Mouse (Mus musculus) cerebellum, adult 9-11 months (tissue): ENCODE results near the gene Exosc7.

Experiments
- DNase-seq: peaks from one replicate; pipeline ENCODE4 v3.0.0; 2022

The Exosc7 gene

GRCm38 (mm10) chr9:123112805-123113521 is at the start of gene Exosc7, which contains the start of gene Zdhhc3:
TSS of gene Exosc7 (plus strand) at chr9:123113215.
TSS of gene Zdhhc3 (minus strand) at chr9:123113205.
- DNase-seq = peak; percentile 91

GRCm38 (mm10) chr9:123079149-123079548 is 33.9 kb upstream of the Exosc7 start:
- no peak for DNase-seq

GRCm38 (mm10) chr9:123080355-123080754 is 32.7 kb upstream of the Exosc7 start:
- no peak for DNase-seq

GRCm38 (mm10) chr9:123080796-123081195 is 32.2 kb upstream of the Exosc7 start:
- DNase-seq = no peak

GRCm38 (mm10) chr9:123085373-123085772 is 27.6 kb upstream of the Exosc7 start:
- DNase-seq = no peak

GRCm38 (mm10) chr9:123087558-123087957 is 25.5 kb upstream of the Exosc7 start:
- no peak for DNase-seq

- no peak for DNase-seq
These were observed 22.2 kb upstream of the Exosc7 start for GRCm38 (mm10) chr9:123090844-123091243.

- DNase-seq = no peak
These were observed 13.2 kb upstream of the Exosc7 start for GRCm38 (mm10) chr9:123099631-123100455.

GRCm38 (mm10) chr9:123103425-123103824 is 9.6 kb upstream of the Exosc7 start:
- no peak for DNase-seq

GRCm38 (mm10) chr9:123104362-123104761 is 8.7 kb upstream of the Exosc7 start:
- no peak for DNase-seq

- no peak for DNase-seq
These were observed 5.8 kb upstream of the Exosc7 start for GRCm38 (mm10) chr9:123107186-123107585.

- DNase-seq = no peak
These were observed 3.8 kb upstream of the Exosc7 start for GRCm38 (mm10) chr9:123109188-123109587.

GRCm38 (mm10) chr9:123111751-123112221 is 1.2 kb upstream of the Exosc7 start:
- no peak for DNase-seq

- peak; percentile 20 for DNase-seq
These were observed 916 bp downstream of the Exosc7 start for GRCm38 (mm10) chr9:123113931-123114330.

GRCm38 (mm10) chr9:123115566-123115965 is 2.6 kb downstream of the Exosc7 start:
- no peak for DNase-seq

- no peak for DNase-seq
These were observed 10.0 kb downstream of the Exosc7 start for GRCm38 (mm10) chr9:123123017-123123416.

- DNase-seq = no peak
These were observed 10.8 kb downstream of the Exosc7 start for GRCm38 (mm10) chr9:123123571-123124412.

GRCm38 (mm10) chr9:123124413-123124981 is 11.5 kb downstream of the Exosc7 start:
- no peak for DNase-seq

- no peak for DNase-seq
These were observed 14.6 kb downstream of the Exosc7 start for GRCm38 (mm10) chr9:123127663-123128062.

GRCm38 (mm10) chr9:123132994-123133393 is 20.0 kb downstream of the Exosc7 start:
- no peak for DNase-seq

- no peak for DNase-seq
These were observed 24.1 kb downstream of the Exosc7 start for GRCm38 (mm10) chr9:123136953-123137682.
